Mouse (Mus musculus): ENCODE measurements at regions not wholly inside any gene's neighbourhood (a gene's known extent, or its start where the extent isn't known, plus 50 kb on each side); places are given as distances from the start of the nearest gene placed in this dataset.

DNA sequence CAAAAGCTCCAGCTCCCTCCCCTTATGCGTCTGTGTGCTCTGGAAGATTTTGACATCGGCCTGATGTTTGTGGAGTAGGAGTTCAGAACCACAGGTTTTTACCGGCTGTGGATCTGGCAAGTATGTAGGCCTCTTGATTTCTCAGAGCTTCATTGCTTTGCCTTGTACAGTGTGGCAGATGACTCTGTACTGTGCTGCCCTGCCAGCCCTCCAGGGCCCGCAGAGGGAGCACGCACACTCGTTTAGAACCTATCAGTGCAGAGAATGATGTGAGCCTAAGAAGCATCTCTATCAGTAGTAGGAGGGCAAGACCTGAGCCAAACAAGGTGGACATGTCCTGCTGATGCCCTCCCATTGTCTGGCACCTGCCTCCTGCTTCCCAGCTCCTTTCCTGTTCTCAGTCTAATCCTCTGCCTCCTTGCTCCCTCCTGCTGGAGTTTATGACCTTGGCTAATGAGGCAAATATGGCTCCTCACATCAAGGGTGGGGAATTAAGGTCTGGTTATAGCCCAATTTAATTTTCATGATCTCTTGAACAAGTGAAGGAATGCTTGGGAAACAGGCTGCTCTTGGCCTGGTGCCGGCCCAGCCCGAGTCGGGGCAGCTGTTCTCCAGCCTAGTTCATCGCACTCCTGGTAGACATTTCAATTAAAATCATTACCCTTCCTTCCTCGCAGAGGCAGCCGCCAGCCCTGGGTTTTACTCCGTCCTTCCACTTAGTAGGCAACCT, 344.5 kb downstream of the Tmem38b start:
- no peak for DNase-seq

DNA sequence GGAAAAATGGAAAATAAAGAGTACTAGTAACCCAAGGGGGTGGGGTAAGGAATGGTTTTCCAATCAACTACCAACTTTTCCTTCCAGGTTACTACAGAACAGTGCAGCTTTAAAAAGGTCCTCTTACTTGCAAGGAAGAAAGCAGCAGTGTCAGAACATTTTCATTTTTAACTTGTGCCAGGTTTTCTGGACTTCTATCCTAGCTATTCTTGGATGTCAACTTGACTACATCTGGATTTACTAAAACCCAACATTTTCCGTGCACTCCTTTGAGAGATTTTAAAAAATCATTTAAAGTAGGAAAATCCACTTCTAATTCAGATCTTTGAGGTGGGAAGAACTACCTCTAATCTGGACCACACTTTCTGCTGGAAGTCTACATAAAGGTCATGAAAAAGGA, 358.4 kb downstream of the Tmem38b start:
- DNase-seq, result no peak

DNA sequence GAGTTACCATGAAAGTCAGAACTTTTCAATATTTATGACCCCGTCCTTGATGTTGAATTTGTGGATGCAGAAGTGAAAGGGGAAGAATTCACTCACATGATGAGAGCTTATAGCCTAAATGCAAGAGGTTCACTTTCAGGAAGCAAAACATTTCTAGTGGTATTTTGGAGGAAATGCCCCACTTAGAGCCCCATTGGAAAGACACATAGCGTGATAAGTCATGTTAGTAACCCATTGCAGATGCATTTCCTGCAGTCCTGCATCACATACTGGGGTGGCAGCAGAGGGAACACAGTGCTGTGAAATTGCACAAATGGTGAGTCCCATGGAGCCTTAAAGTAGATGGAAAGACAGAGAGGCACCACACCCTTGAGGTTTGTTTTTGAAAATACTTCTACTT, 369.9 kb downstream of the Tmem38b start:
- DNase-seq, result peak in 1 of 2 experiments; percentile 7

GRCm38 (mm10) chr4:54202440-54202839, 376.6 kb downstream of the Tmem38b start:
- no peak for DNase-seq

- DNase-seq, result no peak
Measured at GRCm38 (mm10) chr4:54224572-54224971, 398.7 kb downstream of the Tmem38b start.
